Mouse (Mus musculus) C2C12 (cell line): Measurements from ENCODE around the gene Gna11.

Source experiments
- CEBPB ChIP-seq: IDR thresholded peaks from one replicate; pipeline ENCODE4 v1.6.1; 2011; ENCODE audit warnings: low read depth, mild to moderate bottlenecking, control low read depth, moderate library complexity
- CTCF ChIP-seq: IDR thresholded peaks from one replicate; pipeline ENCODE4 v1.5.1; 2011; ENCODE audit not compliant: control insufficient read depth, insufficient read depth, insufficient read length
- FOSL1 ChIP-seq: IDR thresholded peaks from one replicate; pipeline ENCODE4 v1.8.0; 2011; ENCODE audit warnings: mild to moderate bottlenecking, low read length; ENCODE audit not compliant: poor library complexity, insufficient read depth, severe bottlenecking
- MAX ChIP-seq: IDR thresholded peaks from one replicate; pipeline ENCODE4 v1.6.1; 2011; ENCODE audit warnings: mild to moderate bottlenecking, control low read depth
- MYOD1 ChIP-seq: IDR thresholded peaks from one replicate; pipeline ENCODE4 v1.6.1; 2011; ENCODE audit warnings: low read depth; ENCODE audit not compliant: control insufficient read depth, insufficient read length
- MYOG ChIP-seq: IDR thresholded peaks from one replicate; pipeline ENCODE4 v1.6.1; 2011; ENCODE audit not compliant: control insufficient read depth, insufficient read length; ENCODE audit errors: extremely low read depth
- USF1 ChIP-seq: IDR thresholded peaks from one replicate; pipeline ENCODE4 v1.6.1; 2011; ENCODE audit warnings: low read depth, mild to moderate bottlenecking, control low read depth, moderate library complexity

DNA sequence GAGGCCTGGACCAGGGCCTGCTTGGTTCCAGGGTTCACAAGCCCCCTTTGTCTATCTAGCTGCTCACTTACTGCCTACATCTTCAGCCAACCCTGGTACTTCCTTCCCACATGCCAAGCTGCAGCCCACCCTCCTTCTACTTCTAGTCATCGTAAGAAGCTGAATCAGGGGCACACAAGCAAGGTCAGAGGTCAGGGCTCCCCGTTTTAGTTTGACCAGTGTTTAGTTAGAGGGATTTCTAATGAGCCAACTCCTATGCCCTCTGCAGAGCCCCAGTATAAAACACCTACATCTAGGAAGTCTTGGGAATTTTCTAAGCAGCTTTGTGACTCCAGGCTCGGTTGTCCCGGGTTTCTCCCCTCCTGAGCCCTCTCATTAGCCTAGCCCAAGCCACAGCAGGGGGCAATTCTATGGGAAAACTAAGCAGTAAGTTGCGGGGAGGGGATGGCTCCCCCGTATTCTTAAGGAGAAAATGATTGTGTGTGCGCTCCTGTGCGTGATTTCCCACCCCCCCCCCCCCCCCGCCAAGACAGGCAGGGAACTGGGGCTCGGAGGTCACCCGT lies 25.3 kb upstream of the Gna11 start:
- TF ChIP-seq CTCF: no peak
- no peak for TF ChIP-seq USF1
- no peak for TF ChIP-seq MYOG
- no peak for TF ChIP-seq MAX
- TF ChIP-seq CEBPB: no peak
- TF ChIP-seq MYOD1: no peak
- no peak for TF ChIP-seq FOSL1
